Mouse (Mus musculus): ENCODE measurements around the gene Laptm5.

GRCm38 (mm10) chr4:130959678-130960077 is 46.8 kb downstream of the Laptm5 start:
- TF ChIP-seq CTCF (IDR thresholded peaks at IDR 0.05; ENCODE audit: extremely low read depth, insufficient read depth, low read length) (no peak), POLR2A (IDR thresholded peaks at IDR 0.05; ENCODE audit: extremely low read depth, insufficient read depth, low read length) (no peak)
